Mouse (Mus musculus): ENCODE data around the gene Arhgap45.

Gene Arhgap45

GRCm38 (mm10) chr10:80015583-80015982 is 870 bp upstream of the Arhgap45 start:
- no peak for DNase-seq (ENCODE audit: low spot score in 2 of 2)

GRCm38 (mm10) chr10:80016931-80017330 is 478 bp downstream of the Arhgap45 start:
- DNase-seq (ENCODE audit: low spot score in 2 of 2): no peak

GRCm38 (mm10) chr10:80017361-80017760 is 908 bp downstream of the Arhgap45 start:
- no peak for DNase-seq (ENCODE audit: low spot score in 2 of 2)

- no peak for DNase-seq (ENCODE audit: low spot score in 2 of 2)
These were observed 1.3 kb downstream of the Arhgap45 start for GRCm38 (mm10) chr10:80017771-80018170.

GRCm38 (mm10) chr10:80018739-80019297 is 2.4 kb downstream of the Arhgap45 start:
- no peak for DNase-seq (ENCODE audit: low spot score in 2 of 2)

- DNase-seq (ENCODE audit: low spot score in 2 of 2): no peak
These were observed 3.1 kb downstream of the Arhgap45 start for GRCm38 (mm10) chr10:80019471-80020131.

- no peak for DNase-seq (ENCODE audit: low spot score in 2 of 2)
These were observed 3.7 kb downstream of the Arhgap45 start for GRCm38 (mm10) chr10:80020191-80020590.

GRCm38 (mm10) chr10:80020603-80021319 is 4.3 kb downstream of the Arhgap45 start:
- no peak for DNase-seq (ENCODE audit: low spot score in 2 of 2)

- no peak for DNase-seq (ENCODE audit: low spot score in 2 of 2)
These were observed 4.8 kb downstream of the Arhgap45 start for GRCm38 (mm10) chr10:80021320-80021641.

GRCm38 (mm10) chr10:80022164-80022563 is 5.7 kb downstream of the Arhgap45 start:
- DNase-seq (ENCODE audit: low spot score in 2 of 2): no peak

- no peak for DNase-seq (ENCODE audit: low spot score in 2 of 2)
These were observed 6.4 kb downstream of the Arhgap45 start for GRCm38 (mm10) chr10:80022806-80023205.

- no peak for DNase-seq (ENCODE audit: low spot score in 2 of 2)
These were observed 7.3 kb downstream of the Arhgap45 start for GRCm38 (mm10) chr10:80023758-80024157.

GRCm38 (mm10) chr10:80024229-80025043 is 8.0 kb downstream of the Arhgap45 start:
- no peak for DNase-seq (ENCODE audit: low spot score in 2 of 2)

- no peak for DNase-seq (ENCODE audit: low spot score in 2 of 2)
These were observed 8.5 kb downstream of the Arhgap45 start for GRCm38 (mm10) chr10:80025044-80025347.

- DNase-seq (ENCODE audit: low spot score in 2 of 2): no peak
These were observed 9.0 kb downstream of the Arhgap45 start for GRCm38 (mm10) chr10:80025463-80025862.

GRCm38 (mm10) chr10:80025889-80026288 is 9.4 kb downstream of the Arhgap45 start:
- no peak for DNase-seq (ENCODE audit: low spot score in 2 of 2)

- no peak for DNase-seq (ENCODE audit: low spot score in 2 of 2)
These were observed 11.4 kb downstream of the Arhgap45 start for GRCm38 (mm10) chr10:80027681-80028520.

- no peak for DNase-seq (ENCODE audit: low spot score in 2 of 2)
These were observed 12.0 kb downstream of the Arhgap45 start for GRCm38 (mm10) chr10:80028521-80028846.

- DNase-seq (ENCODE audit: low spot score in 2 of 2): no peak
These were observed 13.7 kb downstream of the Arhgap45 start for GRCm38 (mm10) chr10:80030191-80030590.

GRCm38 (mm10) chr10:80030736-80031135 is 14.3 kb downstream of the Arhgap45 start:
- no peak for DNase-seq (ENCODE audit: low spot score in 2 of 2)

GRCm38 (mm10) chr10:80032799-80033480 is 16.5 kb downstream of the Arhgap45 start:
- no peak for DNase-seq (ENCODE audit: low spot score in 2 of 2)
